Mouse (Mus musculus): ENCODE results near the gene Abcc1. TPM values are rescaled to one million over a fixed set of nuclear protein-coding genes. Genes with fewer than 3 reads are reported as not detected.

The Abcc1 gene
- polyA plus RNA-seq, 1 experiment from 2014 or later = 12.5 TPM

Other genes with a start within 250 kb of the Abcc1 start
- gene Nde1, start 198.3 kb upstream of the Abcc1 start, polyA plus RNA-seq (2014; fragmentation: Nextera tagmentation; extraction: Ambion mirVana) = 90.8 and 98.4 TPM in 2 replicates
- gene Marf1, start 198.2 kb upstream of the Abcc1 start, polyA plus RNA-seq (2014; fragmentation: Nextera tagmentation; extraction: Ambion mirVana) = 16.8 and 19.0 TPM in 2 replicates
- gene Myh11, start 70.2 kb upstream of the Abcc1 start, polyA plus RNA-seq (2014; fragmentation: Nextera tagmentation; extraction: Ambion mirVana) = 215 and 231 TPM in 2 replicates
- 135 and 151 TPM in 2 replicates for gene Fopnl, start 44.2 kb upstream of the Abcc1 start, polyA plus RNA-seq (2014; fragmentation: Nextera tagmentation; extraction: Ambion mirVana)
- gene A630010A05Rik, start 200.8 kb downstream of the Abcc1 start, polyA plus RNA-seq (2014; fragmentation: Nextera tagmentation; extraction: Ambion mirVana) = not detected in 2 replicates

Measured in intestine, embryonic 14.5 days (tissue).